Mouse (Mus musculus) heart, adult 2 months (tissue): ENCODE measurements around the gene Sox14. TPM values are rescaled to one million over a fixed set of nuclear protein-coding genes. Genes with fewer than 3 reads are reported as not detected.

Experiments
- DNase-seq, 2 experiments: peaks; one replicate each; pipeline ENCODE4 v3.0.0; 2021
- H3K27ac ChIP-seq: fragments of 200-600 bp; 2 replicates; pipeline ENCODE4 v1.8.1; 2022
- H3K27me3 ChIP-seq: fragments of 200-500 bp; 2 replicates; pipeline ENCODE4 v1.6.1; 2012; ENCODE audit warnings: mild to moderate bottlenecking, low read length, inconsistent platforms, mixed read lengths; ENCODE audit not compliant: control insufficient read depth, insufficient read depth
- H3K36me3 ChIP-seq: fragments of 200-500 bp; 2 replicates; pipeline ENCODE4 v1.6.1; 2012; ENCODE audit warnings: low read length, inconsistent platforms; ENCODE audit not compliant: control insufficient read depth, insufficient read depth
- H3K4me1 ChIP-seq: fragments of 200-500 bp; 2 replicates; pipeline ENCODE4 v1.6.1; 2011; ENCODE audit warnings: low read length; ENCODE audit not compliant: control insufficient read depth, insufficient read depth
- H3K4me3 ChIP-seq: fragments of 200-600 bp; 2 replicates; pipeline ENCODE4 v1.8.1; 2022
- H3K79me2 ChIP-seq: fragments of 200-500 bp; replicated peaks from 2 replicates; pipeline ENCODE4 v1.6.1; 2012; ENCODE audit warnings: mild to moderate bottlenecking, inconsistent platforms, low read length, moderate library complexity, mixed read lengths; ENCODE audit not compliant: control insufficient read depth, insufficient read depth
- H3K9ac ChIP-seq: fragments of 200-500 bp; 2 replicates; pipeline ENCODE4 v1.6.1; 2012; ENCODE audit warnings: low read depth, mild to moderate bottlenecking, control low read depth, inconsistent platforms, low read length, mixed read lengths
- CTCF ChIP-seq: fragments of 200-600 bp; IDR thresholded peaks from 2 replicates; pipeline ENCODE4 v1.8.1; 2022; ENCODE audit warnings: antibody characterized with exemption, mild to moderate bottlenecking, moderate library complexity
- EP300 ChIP-seq: fragments of 200-500 bp; IDR thresholded peaks from 2 replicates; pipeline ENCODE4 v1.6.1; 2011; ENCODE audit warnings: low read depth, low read length, control low read depth; ENCODE audit not compliant: insufficient read depth
- POLR2A ChIP-seq: fragments of 200-500 bp; IDR thresholded peaks from 2 replicates; pipeline ENCODE4 v1.6.1; 2011; ENCODE audit warnings: mild to moderate bottlenecking, low read depth, low read length, control low read depth; ENCODE audit not compliant: insufficient read depth
- WGBS: fragments of 180-500 bp; shearing (Covaris S2); methylation state at CpG from one replicate; pipeline ENCODE4 v1.1.7; 2018; 5-methylcytosine and 5-hydroxymethylcytosine counted together
- intact Hi-C: fragments of 180-260 bp; cut with DNase I; formaldehyde crosslinking; loops from one replicate; pipeline ENCODE4 v1.15.1; 2025
- long read RNA-seq: library from polyadenylated mRNA; stranded (forward); transcript quantifications from one replicate; pipeline ENCODE4 v2.0.0, GENCODE M21; 2021
- polyA plus RNA-seq: library from polyadenylated mRNA; depleted of rRNA; stranded (reverse); fragments of >200 nt; gene quantifications from 2 replicates; pipeline ENCODE4 v1.2.3, GENCODE M21; 2012; rRNA removed
- total RNA-seq, 2 experiments: library from RNA; stranded (reverse); gene quantifications; 2 replicates each; pipeline ENCODE4 v1.2.3; 2021

The Sox14 gene
- total RNA-seq (not detected), polyA plus RNA-seq (not detected in 2 replicates)
- long read RNA-seq: 0 reads

DNA sequence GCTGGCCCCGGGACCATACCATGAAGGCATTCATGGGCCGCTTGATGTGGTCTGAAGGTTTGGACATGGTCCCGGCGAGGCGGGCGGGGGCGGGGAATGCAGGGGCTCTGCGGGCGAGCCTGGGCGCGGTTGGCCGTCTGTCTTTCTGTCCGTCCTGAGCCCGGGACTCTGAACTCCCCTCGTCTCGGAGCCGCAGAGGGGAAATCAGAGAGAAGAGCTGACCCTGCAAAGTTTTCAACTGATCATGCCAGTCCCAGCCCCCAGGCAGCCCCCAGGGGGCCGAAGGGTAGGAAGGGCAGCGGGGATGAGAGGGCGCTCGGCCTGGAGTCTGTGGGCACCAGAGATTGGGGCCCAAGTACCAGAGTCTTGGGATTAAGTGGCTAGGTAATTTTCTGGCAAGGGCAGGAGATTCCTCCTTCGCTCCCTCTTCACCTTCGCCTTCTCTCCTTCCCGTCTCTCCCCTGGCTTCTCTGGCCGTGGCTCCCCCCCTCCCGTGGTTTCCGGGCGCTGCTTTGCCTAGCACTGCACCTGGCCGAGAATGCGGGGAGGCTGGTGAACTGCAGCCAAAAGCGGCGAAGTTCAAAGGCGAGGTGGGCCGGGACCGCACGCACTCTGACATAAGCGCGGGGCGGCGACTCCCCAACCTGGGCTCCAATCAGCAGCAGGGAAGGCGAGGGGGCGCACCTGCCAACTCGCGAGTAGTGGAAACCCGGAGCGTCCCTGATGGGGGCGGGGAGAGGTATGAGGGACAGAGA, at the start of gene Sox14:
Sox14 (minus strand) TSS at position 553 of the 755 bp plus-strand sequence.
- intact Hi-C loops: no loop called here
- H3K9ac ChIP-seq: no peak within 1 kb of the TSS
- TF ChIP-seq CTCF: no peak
- no peak for TF ChIP-seq POLR2A
- no peak for TF ChIP-seq EP300
- H3K36me3 ChIP-seq: no peaks in the 10 kb centered on the region
- WGBS: 2% methylated on average over 47 of the region's 47 CpGs
- H3K27me3 ChIP-seq: peaks cover 38% of the 10 kb centered on the region
- H3K4me3 ChIP-seq: no peak within 1 kb of the TSS
- no peak for DNase-seq
- no peaks in the 10 kb centered on the region for H3K79me2 ChIP-seq
- H3K4me1 ChIP-seq: no peaks in the 10 kb centered on the region
- H3K27ac ChIP-seq: no peak within 1 kb of the TSS

DNA sequence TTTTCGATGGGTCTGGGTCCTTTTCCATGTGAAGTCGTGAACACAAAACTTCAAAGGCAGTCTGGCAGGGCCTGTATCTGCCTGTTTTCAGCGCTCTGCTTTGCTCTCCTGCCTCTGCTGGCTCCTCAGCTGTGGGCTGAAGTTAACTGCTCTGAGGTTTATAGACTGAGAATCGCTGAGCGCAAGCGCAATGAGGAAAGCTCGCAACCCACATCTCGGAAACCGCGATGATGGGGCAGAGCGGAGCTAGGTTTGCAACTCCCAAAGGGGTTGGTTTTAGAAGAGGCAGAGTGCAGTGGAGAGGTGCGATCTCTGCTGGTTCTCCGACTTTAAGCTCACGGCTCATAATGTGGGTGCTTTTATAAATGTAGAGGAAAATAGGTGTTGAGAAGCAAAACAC, 3.3 kb upstream of the Sox14 start:
- Histone ChIP-seq H3K4me1 (no peaks in the 10 kb centered on the region), H3K4me3 (no peak overlapping the region), H3K9ac (no peak overlapping the region), H3K79me2 (no peaks in the 10 kb centered on the region), H3K27ac (no peak overlapping the region), H3K27me3 (peaks cover 26% of the 10 kb centered on the region), H3K36me3 (no peaks in the 10 kb centered on the region)
- TF ChIP-seq CTCF (no peak), POLR2A (no peak), EP300 (no peak)
- WGBS: 3% methylated on average over 14 of the region's 14 CpGs
- intact Hi-C loops: no loop called here
- DNase-seq: no peak

DNA sequence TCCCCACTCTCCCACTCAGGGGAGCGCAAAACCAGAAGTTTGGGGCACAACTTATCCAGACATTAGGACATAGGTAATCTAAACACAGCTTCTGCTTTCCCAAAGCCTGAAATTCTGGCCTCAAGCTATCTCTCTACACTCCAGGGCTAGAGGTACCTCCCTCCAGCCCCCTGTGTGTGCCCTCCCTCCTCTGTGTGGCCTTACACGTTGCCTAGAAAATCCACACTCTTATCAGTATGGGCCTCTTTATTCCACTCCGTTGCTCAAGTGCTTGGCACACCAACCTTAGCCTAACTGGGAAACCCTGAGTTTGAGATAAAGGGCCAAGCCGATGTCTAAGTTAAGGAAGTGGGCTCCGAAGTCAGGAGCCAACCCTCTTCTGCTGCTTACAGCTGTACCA, 2.6 kb upstream of the Sox14 start:
- 6% methylated on average over 5 of the region's 5 CpGs for WGBS
- Histone ChIP-seq H3K4me3 (no peak overlapping the region), H3K79me2 (no peaks in the 10 kb centered on the region), H3K27ac (no peak overlapping the region), H3K9ac (no peak overlapping the region), H3K4me1 (no peaks in the 10 kb centered on the region), H3K27me3 (peaks cover 26% of the 10 kb centered on the region), H3K36me3 (no peaks in the 10 kb centered on the region)
- intact Hi-C loops: no loop called here
- TF ChIP-seq CTCF: no peak
- DNase-seq: no peak

DNA sequence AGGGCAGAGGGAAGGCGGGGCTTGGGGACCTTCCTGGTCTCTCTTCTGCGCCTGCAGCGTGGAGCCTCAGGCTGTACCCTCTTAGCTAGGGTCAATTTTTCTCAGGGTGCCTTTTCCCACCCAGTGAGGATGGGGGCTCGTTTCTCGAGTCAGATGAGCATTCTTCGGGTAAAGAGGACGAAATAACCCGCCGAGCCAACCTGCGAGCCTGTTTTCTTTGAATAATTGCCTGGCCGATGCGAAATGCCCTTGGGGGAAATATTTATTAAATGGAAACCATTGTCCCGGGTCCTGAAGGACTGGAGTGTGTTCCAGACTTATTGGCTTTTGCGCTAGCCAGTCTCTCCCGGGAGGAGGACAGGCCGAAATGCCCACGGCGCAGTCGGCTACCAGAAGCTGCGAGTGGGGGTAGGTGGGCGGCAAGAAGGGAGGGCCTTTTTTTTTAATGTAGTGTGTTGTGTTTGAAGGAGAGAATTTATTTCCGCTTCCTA, 1.1 kb upstream of the Sox14 start:
- Histone ChIP-seq H3K27me3 (peaks cover 33% of the 10 kb centered on the region), H3K79me2 (no peaks in the 10 kb centered on the region), H3K4me1 (no peaks in the 10 kb centered on the region), H3K9ac (no peak overlapping the region), H3K36me3 (no peaks in the 10 kb centered on the region), H3K27ac (no peak overlapping the region), H3K4me3 (no peak overlapping the region)
- intact Hi-C loops: no loop called here
- TF ChIP-seq EP300 (no peak), POLR2A (no peak), CTCF (no peak)
- WGBS: 5% methylated on average over 22 of the region's 22 CpGs
- no peak for DNase-seq

DNA sequence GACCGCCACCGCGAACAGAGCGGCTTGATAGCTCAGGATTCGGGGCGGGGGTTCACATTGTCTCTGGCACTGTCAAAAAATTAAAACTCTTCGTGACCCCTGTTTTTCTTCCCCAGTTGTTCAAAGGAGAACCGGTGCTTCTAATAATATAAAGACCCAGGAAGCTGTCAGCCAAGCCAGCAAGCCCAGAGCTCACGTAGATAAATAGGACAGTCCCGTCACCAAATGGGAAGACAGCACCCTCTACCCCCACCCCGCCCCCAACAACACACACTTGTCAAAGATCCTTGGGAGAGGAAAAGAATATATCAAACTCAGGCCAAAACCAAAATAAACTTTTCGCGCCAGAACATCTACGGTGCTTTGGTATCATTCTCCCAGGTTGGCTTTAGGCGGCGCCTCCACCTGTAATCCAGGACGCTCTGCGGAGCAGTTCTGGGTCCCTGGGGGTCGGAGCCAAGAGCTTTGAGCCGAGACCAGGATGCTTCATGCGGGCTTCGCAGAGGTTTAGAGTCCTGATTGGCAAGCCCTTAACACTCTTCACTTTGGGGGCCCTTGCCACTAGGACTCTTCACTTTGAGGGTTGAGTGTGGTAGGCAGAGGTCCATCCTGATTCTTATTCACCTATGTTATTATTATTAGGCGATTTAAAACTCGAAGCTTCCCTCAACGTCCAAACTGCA, 544 bp upstream of the Sox14 start:
- WGBS: 1% methylated on average over 25 of the region's 25 CpGs
- no peaks in the 10 kb centered on the region for H3K36me3 ChIP-seq
- no peaks in the 10 kb centered on the region for H3K79me2 ChIP-seq
- H3K27ac ChIP-seq: no peak overlapping the region
- no peak overlapping the region for H3K9ac ChIP-seq
- intact Hi-C loops: no loop called here
- DNase-seq: no peak
- no peaks in the 10 kb centered on the region for H3K4me1 ChIP-seq
- no peak overlapping the region for H3K4me3 ChIP-seq
- H3K27me3 ChIP-seq: peaks cover 36% of the 10 kb centered on the region
- TF ChIP-seq POLR2A: no peak
- no peak for TF ChIP-seq EP300
- no peak for TF ChIP-seq CTCF
